Mouse (Mus musculus): Measurements from ENCODE around the gene Mllt6. TPM values are rescaled to one million over a fixed set of nuclear protein-coding genes. Genes with fewer than 3 reads are reported as not detected.
A peak's percentile ranks its signal among the peaks of the same experiment; 100 is the strongest.
"Not testable (repeated sequence)": the region's sequence is repeated elsewhere in the genome, so short reads cannot be mapped to it uniquely, and the experiment has no call there.

Mllt6 gene
- polyA plus RNA-seq, 1 experiment from 2014 or later: 1.0 TPM

DNA sequence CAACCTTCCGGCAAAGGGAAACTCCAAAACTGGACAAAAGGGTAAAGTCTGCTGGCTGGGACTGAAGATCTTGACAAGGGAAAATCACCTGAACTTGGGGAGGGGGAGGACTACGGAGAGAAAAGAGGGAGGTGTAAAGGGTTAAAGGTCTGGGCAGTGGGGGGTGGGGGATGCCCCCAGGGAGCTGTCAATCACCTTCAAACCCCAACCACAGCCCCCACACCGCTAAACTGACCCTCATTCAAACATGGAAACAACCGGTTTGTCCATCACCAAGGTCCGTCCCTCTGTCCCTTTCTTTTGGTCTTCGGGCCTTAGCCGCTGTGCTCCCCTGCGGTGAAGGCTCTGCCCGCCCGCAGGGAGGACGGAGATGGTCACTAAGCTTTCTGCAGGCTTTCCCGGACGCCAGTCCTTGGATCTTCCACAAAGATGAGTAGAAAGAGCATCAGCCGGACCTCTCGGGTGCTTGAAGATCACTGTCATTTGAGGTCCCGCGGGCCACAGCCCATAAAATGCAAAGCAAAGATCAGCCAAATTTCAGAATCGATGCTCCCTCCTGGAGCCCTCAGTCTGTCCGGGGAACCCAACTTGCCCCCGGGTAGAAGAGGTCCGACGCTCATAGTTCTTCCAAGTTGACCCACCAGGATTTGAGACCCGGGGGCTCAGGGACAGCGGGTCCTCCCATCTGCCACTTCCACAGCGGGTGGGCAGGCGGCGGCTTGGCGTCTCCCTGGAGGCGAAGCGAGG lies 35.5 kb upstream of the Mllt6 start:
- ATAC-seq (replicated peaks; ENCODE audit: low FRiP score) (no peak), DNase-seq (ENCODE audit: low spot score) (no peak)
- H3K27ac ChIP-seq (ENCODE audit: low read depth, low read length): no peak overlapping the region
- H3K9ac ChIP-seq (ENCODE audit: low read depth, low read length): no peak overlapping the region
- H3K4me2 ChIP-seq: peak overlapping the region; percentile 95
- H3K27me3 ChIP-seq (replicated peaks; ENCODE audit: control insufficient read depth, insufficient read depth, low read length): peaks cover 84% of the 10 kb centered on the region
- peak overlapping the region; percentile 74 for H3K4me3 ChIP-seq (ENCODE audit: low read depth, low read length)
- H3K4me1 ChIP-seq (replicated peaks; ENCODE audit: control insufficient read depth, insufficient read depth, low read length): peaks cover 28% of the 10 kb centered on the region
- H3K36me3 ChIP-seq (ENCODE audit: control insufficient read depth, insufficient read depth, low read length): no peaks in the 10 kb centered on the region
- 6% methylated on average over 30 of the region's 30 CpGs for WGBS
- H3K9me3 ChIP-seq (ENCODE audit: control insufficient read depth, low read length): no peaks in the 10 kb centered on the region

DNA sequence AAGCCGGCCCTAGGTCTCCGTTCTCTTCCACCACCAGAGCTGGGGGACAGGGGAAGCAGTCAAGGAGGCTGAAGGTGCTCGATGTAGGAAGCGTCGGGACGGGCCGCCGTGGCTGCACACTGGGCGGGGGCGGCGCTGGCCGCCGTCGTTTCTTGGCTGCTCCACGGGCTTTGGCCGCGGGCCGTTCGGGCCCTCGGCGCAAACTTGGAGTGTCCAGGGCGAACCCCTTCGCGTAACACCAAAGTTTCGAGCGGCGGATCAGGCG lies 35.0 kb upstream of the Mllt6 start:
- Histone ChIP-seq H3K9me3 (ENCODE audit: control insufficient read depth, low read length) (no peaks in the 10 kb centered on the region), H3K4me3 (ENCODE audit: low read depth, low read length) (peak overlapping the region; percentile 74), H3K4me1 (replicated peaks; ENCODE audit: control insufficient read depth, insufficient read depth, low read length) (peaks cover 28% of the 10 kb centered on the region), H3K27ac (ENCODE audit: low read depth, low read length) (no peak overlapping the region), H3K9ac (ENCODE audit: low read depth, low read length) (peak overlapping the region; percentile 75; the same call in 1 of the 2 replicates), H3K27me3 (replicated peaks; ENCODE audit: control insufficient read depth, insufficient read depth, low read length) (peaks cover 84% of the 10 kb centered on the region), H3K4me2 (peak overlapping the region; percentile 95), H3K36me3 (ENCODE audit: control insufficient read depth, insufficient read depth, low read length) (no peaks in the 10 kb centered on the region)
- DNase-seq (ENCODE audit: low spot score) (peak; percentile 69), ATAC-seq (replicated peaks; ENCODE audit: low FRiP score) (no peak)
- WGBS: 1% methylated on average over 28 of the region's 28 CpGs

GRCm38 (mm10) chr11:97628568-97629518 lies 34.4 kb upstream of the Mllt6 start:
- H3K27ac ChIP-seq (ENCODE audit: low read depth, low read length): no peak overlapping the region
- ATAC-seq (replicated peaks; ENCODE audit: low FRiP score) (peak; percentile 18), DNase-seq (ENCODE audit: low spot score) (peak; percentile 65)
- peaks cover 78% of the 10 kb centered on the region for H3K27me3 ChIP-seq (replicated peaks; ENCODE audit: control insufficient read depth, insufficient read depth, low read length)
- no peaks in the 10 kb centered on the region for H3K9me3 ChIP-seq (ENCODE audit: control insufficient read depth, low read length)
- H3K4me2 ChIP-seq: peak overlapping the region; percentile 95
- no peaks in the 10 kb centered on the region for H3K36me3 ChIP-seq (ENCODE audit: control insufficient read depth, insufficient read depth, low read length)
- WGBS: under 1% methylated on average over 104 of the region's 106 CpGs
- peak overlapping the region; percentile 74 for H3K4me3 ChIP-seq (ENCODE audit: low read depth, low read length)
- peak overlapping the region; percentile 75 for H3K9ac ChIP-seq (ENCODE audit: low read depth, low read length)
- H3K4me1 ChIP-seq (replicated peaks; ENCODE audit: control insufficient read depth, insufficient read depth, low read length): peaks cover 28% of the 10 kb centered on the region

DNA sequence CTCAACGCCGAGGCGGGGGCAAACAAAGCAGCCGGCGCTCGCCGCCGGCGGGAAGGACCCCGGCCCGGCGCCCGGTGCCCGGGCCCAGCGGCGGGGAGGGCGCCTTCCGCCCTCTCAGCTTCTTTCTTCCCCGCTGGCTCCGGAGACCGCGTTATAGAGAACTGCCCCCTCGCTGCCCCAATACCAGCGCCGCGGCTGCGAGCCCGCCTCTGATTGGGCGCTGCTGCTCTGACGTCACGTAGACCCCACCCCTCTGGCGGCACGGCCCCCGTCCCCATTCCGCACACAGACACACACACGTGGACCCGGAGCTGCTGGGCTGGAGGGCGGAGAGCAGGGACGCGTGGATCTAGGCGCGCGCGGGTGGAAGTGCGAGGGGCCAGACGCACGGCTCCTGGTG lies 33.6 kb upstream of the Mllt6 start, which contains the start of gene Epop:
Gene Epop, minus strand, starts transcription at position 127 of the 400 bp plus-strand sequence.
- DNase-seq (ENCODE audit: low spot score): peak; percentile 94
- peak; percentile 88 for ATAC-seq (replicated peaks; ENCODE audit: low FRiP score)
- Histone ChIP-seq H3K27me3 (replicated peaks; ENCODE audit: control insufficient read depth, insufficient read depth, low read length) (peaks cover 70% of the 10 kb centered on the region), H3K36me3 (ENCODE audit: control insufficient read depth, insufficient read depth, low read length) (no peaks in the 10 kb centered on the region), H3K4me2 (peak within 1 kb of the TSS; percentile 95), H3K9ac (ENCODE audit: low read depth, low read length) (peak within 1 kb of the TSS; percentile 75), H3K27ac (ENCODE audit: low read depth, low read length) (no peak within 1 kb of the TSS), H3K4me3 (ENCODE audit: low read depth, low read length) (peak within 1 kb of the TSS; percentile 74), H3K4me1 (replicated peaks; ENCODE audit: control insufficient read depth, insufficient read depth, low read length) (peaks cover 28% of the 10 kb centered on the region), H3K9me3 (ENCODE audit: control insufficient read depth, low read length) (no peaks in the 10 kb centered on the region)
- under 1% methylated on average over 47 of the region's 47 CpGs for WGBS

- H3K36me3 ChIP-seq (ENCODE audit: control insufficient read depth, insufficient read depth, low read length): no peaks in the 10 kb centered on the region
- ATAC-seq (replicated peaks; ENCODE audit: low FRiP score) (no peak), DNase-seq (ENCODE audit: low spot score) (no peak)
- no peak overlapping the region for H3K9ac ChIP-seq (ENCODE audit: low read depth, low read length)
- H3K4me2 ChIP-seq: no peak overlapping the region
- H3K9me3 ChIP-seq (ENCODE audit: control insufficient read depth, low read length): no peaks in the 10 kb centered on the region
- no peak overlapping the region for H3K4me3 ChIP-seq (ENCODE audit: low read depth, low read length)
- WGBS: 46% methylated on average over 2 of the region's 2 CpGs
- H3K27ac ChIP-seq (ENCODE audit: low read depth, low read length): no peak overlapping the region
- peaks cover 28% of the 10 kb centered on the region for H3K4me1 ChIP-seq (replicated peaks; ENCODE audit: control insufficient read depth, insufficient read depth, low read length)
- peaks cover 56% of the 10 kb centered on the region for H3K27me3 ChIP-seq (replicated peaks; ENCODE audit: control insufficient read depth, insufficient read depth, low read length)
Measured at GRCm38 (mm10) chr11:97631046-97631445, 32.2 kb upstream of the Mllt6 start.

DNA sequence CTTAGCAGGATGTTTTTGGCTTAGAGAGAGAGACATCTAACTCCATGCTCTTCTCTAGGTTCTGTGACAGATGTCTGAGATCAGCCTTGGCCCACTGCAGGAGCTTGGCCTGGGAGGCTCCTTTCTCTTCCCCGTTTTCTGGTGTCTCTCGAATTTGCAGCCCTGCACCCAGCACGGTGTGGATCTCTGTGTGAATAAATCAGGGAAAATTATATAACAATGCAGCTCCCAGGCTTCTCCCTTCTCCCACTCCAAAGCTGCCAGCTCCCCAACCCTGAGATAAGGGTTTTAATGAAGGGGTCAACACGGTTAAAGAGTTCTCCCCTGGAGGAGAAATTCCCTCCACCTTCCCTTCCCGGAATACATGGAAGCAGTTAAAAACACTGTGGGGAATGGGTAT lies 31.7 kb upstream of the Mllt6 start:
- no peak overlapping the region for H3K4me2 ChIP-seq
- H3K36me3 ChIP-seq (ENCODE audit: control insufficient read depth, insufficient read depth, low read length): no peaks in the 10 kb centered on the region
- H3K27me3 ChIP-seq (replicated peaks; ENCODE audit: control insufficient read depth, insufficient read depth, low read length): peaks cover 51% of the 10 kb centered on the region
- no peak overlapping the region for H3K27ac ChIP-seq (ENCODE audit: low read depth, low read length)
- H3K9ac ChIP-seq (ENCODE audit: low read depth, low read length): no peak overlapping the region
- peaks cover 23% of the 10 kb centered on the region for H3K4me1 ChIP-seq (replicated peaks; ENCODE audit: control insufficient read depth, insufficient read depth, low read length)
- DNase-seq (ENCODE audit: low spot score) (no peak), ATAC-seq (replicated peaks; ENCODE audit: low FRiP score) (no peak)
- WGBS: 17% methylated on average over 5 of the region's 5 CpGs
- no peak overlapping the region for H3K4me3 ChIP-seq (ENCODE audit: low read depth, low read length)
- no peaks in the 10 kb centered on the region for H3K9me3 ChIP-seq (ENCODE audit: control insufficient read depth, low read length)

- no peak for ATAC-seq (replicated peaks; ENCODE audit: low FRiP score)
- Histone ChIP-seq H3K27ac (ENCODE audit: low read depth, low read length) (no peak overlapping the region), H3K36me3 (ENCODE audit: control insufficient read depth, insufficient read depth, low read length) (no peaks in the 10 kb centered on the region), H3K9ac (ENCODE audit: low read depth, low read length) (no peak overlapping the region), H3K9me3 (ENCODE audit: control insufficient read depth, low read length) (no peaks in the 10 kb centered on the region), H3K27me3 (replicated peaks; ENCODE audit: control insufficient read depth, insufficient read depth, low read length) (peaks cover 47% of the 10 kb centered on the region), H3K4me3 (ENCODE audit: low read depth, low read length) (no peak overlapping the region), H3K4me1 (replicated peaks; ENCODE audit: control insufficient read depth, insufficient read depth, low read length) (peaks cover 19% of the 10 kb centered on the region), H3K4me2 (no peak overlapping the region)
- 3% methylated on average over 12 of the region's 12 CpGs for WGBS
- peak; percentile 85 for DNase-seq (ENCODE audit: low spot score)
Measured at GRCm38 (mm10) chr11:97631938-97632337, 31.3 kb upstream of the Mllt6 start.

DNA sequence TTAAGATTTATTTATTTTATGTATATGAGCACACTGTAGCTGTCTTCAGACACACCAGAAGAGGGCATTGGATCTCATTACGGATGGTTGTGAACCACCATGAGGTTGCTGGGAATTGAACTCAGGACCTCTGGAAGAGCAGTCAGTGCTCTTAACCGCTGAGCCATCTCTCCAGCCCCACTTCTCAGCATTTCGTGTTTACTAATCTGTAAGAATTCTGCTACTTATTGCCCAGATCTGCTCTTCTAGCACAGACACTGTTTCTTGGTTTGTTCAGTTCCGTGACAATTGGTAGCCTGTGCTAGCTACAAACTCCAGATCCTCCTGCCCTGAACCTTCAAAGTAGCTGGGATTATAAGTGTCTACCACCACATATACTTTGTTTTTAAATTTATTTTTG lies 30.8 kb upstream of the Mllt6 start:
- not testable (repeated sequence) for H3K9ac ChIP-seq (ENCODE audit: low read depth, low read length); H3K36me3 ChIP-seq (ENCODE audit: control insufficient read depth, insufficient read depth, low read length); H3K9me3 ChIP-seq (ENCODE audit: control insufficient read depth, low read length); H3K27ac ChIP-seq (ENCODE audit: low read depth, low read length); ATAC-seq (replicated peaks; ENCODE audit: low FRiP score); H3K4me3 ChIP-seq (ENCODE audit: low read depth, low read length); DNase-seq (ENCODE audit: low spot score); H3K4me2 ChIP-seq
- 86% methylated on average over 4 of the region's 4 CpGs for WGBS
- peaks cover 42% of the 10 kb centered on the region for H3K27me3 ChIP-seq (replicated peaks; ENCODE audit: control insufficient read depth, insufficient read depth, low read length)
- H3K4me1 ChIP-seq (replicated peaks; ENCODE audit: control insufficient read depth, insufficient read depth, low read length): peaks cover 16% of the 10 kb centered on the region

Measured in liver, embryonic 11.5 days (tissue).